Mouse (Mus musculus): ENCODE measurements at regions not wholly inside any gene's neighbourhood (a gene's known extent, or its start where the extent isn't known, plus 50 kb on each side); places are given as distances from the start of the nearest gene placed in this dataset.

DNA sequence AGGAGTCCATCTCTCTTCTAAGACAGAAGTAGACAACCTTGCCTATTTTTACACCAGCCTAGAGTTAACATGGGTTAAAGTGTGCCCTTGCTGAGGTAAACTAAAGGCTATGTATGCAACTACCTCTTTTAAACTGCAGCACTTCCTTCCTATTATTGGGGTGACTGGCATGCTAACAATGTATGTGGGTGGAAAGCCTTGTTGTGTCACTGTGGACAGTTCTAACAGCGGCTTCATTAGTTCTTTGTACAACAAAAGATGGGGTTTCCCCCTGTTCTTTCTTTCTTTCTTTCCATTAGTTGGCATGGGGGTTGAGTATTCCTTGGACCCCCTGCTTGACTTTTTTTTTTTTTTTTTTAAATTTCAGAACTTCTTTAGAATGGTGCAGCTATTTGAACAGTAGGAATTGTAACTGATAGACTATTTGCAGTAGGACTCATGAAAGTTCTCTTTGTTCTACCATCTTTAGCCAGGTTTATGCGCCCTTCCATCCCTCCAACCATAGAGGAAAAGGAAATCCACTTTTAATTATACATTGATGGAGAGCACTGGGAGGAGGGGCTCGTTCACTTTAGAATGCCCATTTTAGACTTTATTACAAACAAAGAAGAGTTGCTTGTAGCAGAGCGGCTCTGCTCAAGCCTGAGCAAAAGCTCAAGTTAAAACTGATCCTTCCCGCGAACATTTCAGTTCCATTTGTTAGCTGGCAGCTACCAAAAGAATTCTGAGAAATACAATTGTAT lies 523.9 kb upstream of the Zic4 start:
- no peak for DNase-seq (ENCODE audit: low spot score)
- Histone ChIP-seq H3K4me3 (ENCODE audit: low read depth, low read length) (no peak overlapping the region), H3K27me3 (ENCODE audit: insufficient read depth, low read length) (no peaks in the 10 kb centered on the region), H3K36me3 (replicated peaks) (no peaks in the 10 kb centered on the region), H3K4me1 (ENCODE audit: insufficient read depth, low read depth, low read length) (no peaks in the 10 kb centered on the region), H3K9me3 (replicated peaks) (peaks cover 2% of the 10 kb centered on the region; the same call in 1 of the 2 replicates)
- ATAC-seq (ENCODE audit: extremely low read depth, insufficient number of reproducible peaks, low FRiP score, poor library complexity, severe bottlenecking) = no peak
- no peak for TF ChIP-seq POLR2AphosphoS5 (IDR thresholded peaks at IDR 0.05; ENCODE audit: insufficient replicate concordance, low read depth, low read length)
- no peak for TF ChIP-seq CTCF (IDR thresholded peaks at IDR 0.05; ENCODE audit: low read depth, low read length)
- no peak for TF ChIP-seq TAL1 (conservative IDR thresholded peaks at IDR 0.05; ENCODE audit: low read depth, low read length)
- no peak for TF ChIP-seq GATA2 (IDR thresholded peaks at IDR 0.05; ENCODE audit: borderline replicate concordance, low read depth, low read length)
- TF ChIP-seq GATA1 (IDR thresholded peaks at IDR 0.05; ENCODE audit: borderline replicate concordance, low read length) = no peak

DNA sequence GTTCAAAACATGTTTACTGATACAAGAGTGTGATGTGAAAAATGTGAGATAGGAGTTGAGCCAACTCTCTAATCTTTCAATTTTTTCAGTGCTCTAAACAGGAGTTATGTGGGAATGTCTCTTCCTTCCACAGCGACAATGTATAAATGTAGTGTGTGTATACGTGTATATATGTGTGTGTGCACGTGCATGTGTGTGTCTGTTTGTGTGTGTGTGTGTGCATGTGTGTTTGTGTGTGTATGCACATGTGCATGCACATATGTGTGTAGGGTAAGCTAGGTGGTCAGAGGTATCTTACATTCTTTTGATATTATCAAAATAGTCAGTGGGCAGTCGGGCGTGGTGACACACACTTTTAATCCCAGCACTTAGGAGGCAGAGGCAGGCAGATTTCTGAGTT lies 511.2 kb upstream of the Zic4 start:
- DNase-seq (ENCODE audit: low spot score) (no peak), ATAC-seq (ENCODE audit: extremely low read depth, insufficient number of reproducible peaks, low FRiP score, poor library complexity, severe bottlenecking) (no peak)
- TF ChIP-seq CTCF (IDR thresholded peaks at IDR 0.05; ENCODE audit: low read depth, low read length) = no peak
- TF ChIP-seq TAL1 (conservative IDR thresholded peaks at IDR 0.05; ENCODE audit: low read depth, low read length) = no peak
- no peak for TF ChIP-seq GATA1 (IDR thresholded peaks at IDR 0.05; ENCODE audit: borderline replicate concordance, low read length)
- no peak for TF ChIP-seq GATA2 (IDR thresholded peaks at IDR 0.05; ENCODE audit: borderline replicate concordance, low read depth, low read length)
- TF ChIP-seq POLR2AphosphoS5 (IDR thresholded peaks at IDR 0.05; ENCODE audit: insufficient replicate concordance, low read depth, low read length) = no peak
- H3K4me3 ChIP-seq (ENCODE audit: low read depth, low read length) = no peak overlapping the region
- no peaks in the 10 kb centered on the region for H3K27me3 ChIP-seq (ENCODE audit: insufficient read depth, low read length)
- no peaks in the 10 kb centered on the region for H3K4me1 ChIP-seq (ENCODE audit: insufficient read depth, low read depth, low read length)
- peaks cover 3% of the 10 kb centered on the region; the same call in 1 of the 2 replicates for H3K9me3 ChIP-seq (replicated peaks)
- H3K36me3 ChIP-seq (replicated peaks) = no peaks in the 10 kb centered on the region

DNA sequence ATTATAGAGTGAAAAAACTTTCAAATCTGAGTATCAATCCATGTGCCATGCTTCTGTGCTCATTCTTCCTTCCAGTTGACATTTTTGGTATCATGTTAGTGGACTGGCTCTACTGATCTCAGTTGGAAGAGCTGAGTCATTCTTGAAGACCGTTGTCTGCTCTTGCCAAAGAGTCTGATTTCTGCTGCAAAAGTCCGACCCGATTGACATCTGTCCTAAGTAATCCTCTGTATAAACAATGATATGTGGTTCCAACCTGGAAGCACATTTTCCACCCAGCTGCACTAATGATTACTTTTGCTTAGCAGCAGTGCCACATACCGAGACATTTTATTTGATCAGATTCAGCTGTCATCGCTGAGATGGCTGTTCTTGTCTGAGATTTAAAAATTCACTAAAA lies 490.6 kb upstream of the Zic4 start:
- ATAC-seq (ENCODE audit: extremely low read depth, insufficient number of reproducible peaks, low FRiP score, poor library complexity, severe bottlenecking) = no peak; the same call in 1 of the 2 replicates

DNA sequence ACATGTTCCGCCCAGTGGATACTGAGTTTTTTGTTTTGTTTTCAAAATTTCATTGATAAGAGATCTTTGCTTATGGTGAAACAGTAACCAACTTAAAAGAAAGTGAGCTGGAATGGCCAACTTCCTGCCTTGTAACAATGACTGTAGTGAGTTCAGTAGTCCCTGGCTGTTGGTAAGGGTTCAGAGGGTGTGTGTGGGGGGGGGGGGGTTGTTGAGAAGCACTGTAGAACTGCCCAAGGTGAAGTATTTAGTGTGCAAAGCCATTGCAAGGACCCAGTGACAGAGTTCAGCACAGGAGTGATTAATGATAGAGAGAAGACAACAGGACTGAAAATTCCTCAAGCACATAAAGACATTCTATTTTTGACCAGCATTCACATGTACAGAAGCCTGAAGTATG lies 477.7 kb upstream of the Zic4 start:
- Histone ChIP-seq H3K4me3 (ENCODE audit: low read depth, low read length) (no peak overlapping the region), H3K27me3 (ENCODE audit: insufficient read depth, low read length) (no peaks in the 10 kb centered on the region), H3K9me3 (replicated peaks) (peaks cover 2% of the 10 kb centered on the region; the same call in 1 of the 2 replicates), H3K4me1 (ENCODE audit: insufficient read depth, low read depth, low read length) (no peaks in the 10 kb centered on the region), H3K36me3 (replicated peaks) (no peaks in the 10 kb centered on the region)
- DNase-seq (ENCODE audit: low spot score) = no peak
- ATAC-seq (ENCODE audit: extremely low read depth, insufficient number of reproducible peaks, low FRiP score, poor library complexity, severe bottlenecking) = no peak
- no peak for TF ChIP-seq TAL1 (conservative IDR thresholded peaks at IDR 0.05; ENCODE audit: low read depth, low read length)
- no peak for TF ChIP-seq POLR2AphosphoS5 (IDR thresholded peaks at IDR 0.05; ENCODE audit: insufficient replicate concordance, low read depth, low read length)
- TF ChIP-seq GATA2 (IDR thresholded peaks at IDR 0.05; ENCODE audit: borderline replicate concordance, low read depth, low read length) = no peak
- no peak for TF ChIP-seq CTCF (IDR thresholded peaks at IDR 0.05; ENCODE audit: low read depth, low read length)
- TF ChIP-seq GATA1 (IDR thresholded peaks at IDR 0.05; ENCODE audit: borderline replicate concordance, low read length) = no peak

More for the DNA sequence above, 490.6 kb upstream of the Zic4 start:
- no peaks in the 10 kb centered on the region; the same call in 1 of the 2 replicates for H3K9me3 ChIP-seq (replicated peaks)
- no peak for DNase-seq (ENCODE audit: low spot score)
- no peak overlapping the region for H3K4me3 ChIP-seq (ENCODE audit: low read depth, low read length)
- no peaks in the 10 kb centered on the region for H3K27me3 ChIP-seq (ENCODE audit: insufficient read depth, low read length)
- H3K4me1 ChIP-seq (ENCODE audit: insufficient read depth, low read depth, low read length) = no peaks in the 10 kb centered on the region
- TF ChIP-seq GATA1 (IDR thresholded peaks at IDR 0.05; ENCODE audit: borderline replicate concordance, low read length) (no peak), TAL1 (conservative IDR thresholded peaks at IDR 0.05; ENCODE audit: low read depth, low read length) (no peak), CTCF (IDR thresholded peaks at IDR 0.05; ENCODE audit: low read depth, low read length) (no peak), POLR2AphosphoS5 (IDR thresholded peaks at IDR 0.05; ENCODE audit: insufficient replicate concordance, low read depth, low read length) (no peak), GATA2 (IDR thresholded peaks at IDR 0.05; ENCODE audit: borderline replicate concordance, low read depth, low read length) (no peak)
- H3K36me3 ChIP-seq (replicated peaks) = no peaks in the 10 kb centered on the region

DNA sequence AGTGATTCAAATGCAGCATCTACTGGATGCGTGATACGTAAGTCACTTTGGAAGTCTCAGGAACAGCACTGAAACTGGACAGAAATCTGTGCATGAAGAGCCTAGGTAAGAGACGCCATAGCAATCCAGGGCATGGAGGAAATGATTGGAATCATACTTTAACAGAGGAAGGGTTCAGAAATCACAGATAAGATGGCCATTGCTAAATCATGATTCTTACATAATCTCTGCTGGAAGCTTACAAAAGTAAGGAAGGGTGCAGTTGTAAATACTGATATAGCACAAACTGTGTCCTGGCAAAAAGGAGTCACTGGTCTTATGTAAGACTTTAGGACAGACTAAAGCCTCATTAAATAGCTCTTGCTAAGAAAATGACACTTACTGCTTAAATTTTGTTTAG lies 474.8 kb upstream of the Zic4 start:
- Histone ChIP-seq H3K4me1 (ENCODE audit: insufficient read depth, low read depth, low read length) (no peaks in the 10 kb centered on the region), H3K4me3 (ENCODE audit: low read depth, low read length) (no peak overlapping the region), H3K9me3 (replicated peaks) (peaks cover 1% of the 10 kb centered on the region; the same call in 1 of the 2 replicates), H3K27me3 (ENCODE audit: insufficient read depth, low read length) (no peaks in the 10 kb centered on the region), H3K36me3 (replicated peaks) (no peaks in the 10 kb centered on the region)
- DNase-seq (ENCODE audit: low spot score) = no peak
- no peak for ATAC-seq (ENCODE audit: extremely low read depth, insufficient number of reproducible peaks, low FRiP score, poor library complexity, severe bottlenecking)
- TF ChIP-seq CTCF (IDR thresholded peaks at IDR 0.05; ENCODE audit: low read depth, low read length) (no peak), GATA1 (IDR thresholded peaks at IDR 0.05; ENCODE audit: borderline replicate concordance, low read length) (no peak), POLR2AphosphoS5 (IDR thresholded peaks at IDR 0.05; ENCODE audit: insufficient replicate concordance, low read depth, low read length) (no peak), GATA2 (IDR thresholded peaks at IDR 0.05; ENCODE audit: borderline replicate concordance, low read depth, low read length) (no peak), TAL1 (conservative IDR thresholded peaks at IDR 0.05; ENCODE audit: low read depth, low read length) (no peak)

DNA sequence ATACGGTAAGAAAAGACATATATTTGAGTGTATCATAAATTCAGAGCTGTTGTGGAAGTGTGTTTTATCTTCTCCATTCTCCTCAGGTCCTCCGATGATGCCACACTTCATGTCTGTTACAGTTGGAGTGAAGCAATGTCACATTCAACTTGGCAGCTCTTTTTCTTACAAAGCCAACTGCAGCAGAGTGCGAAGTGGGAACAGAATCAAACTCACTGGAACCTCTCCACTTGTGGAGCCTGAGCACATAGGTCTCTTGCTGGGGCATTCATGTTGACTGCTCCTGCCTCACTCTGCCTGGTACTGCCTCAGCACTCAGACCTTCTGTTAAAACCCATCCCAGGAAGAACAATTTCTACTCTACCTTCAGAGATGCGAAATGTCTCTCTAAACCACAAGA lies 471.4 kb upstream of the Zic4 start:
- no peaks in the 10 kb centered on the region for H3K27me3 ChIP-seq (ENCODE audit: insufficient read depth, low read length)
- ATAC-seq (ENCODE audit: extremely low read depth, insufficient number of reproducible peaks, low FRiP score, poor library complexity, severe bottlenecking) = no peak
- no peak for DNase-seq (ENCODE audit: low spot score)

More for the DNA sequence above, 471.4 kb upstream of the Zic4 start:
- H3K9me3 ChIP-seq (replicated peaks) = peaks cover 4% of the 10 kb centered on the region
- no peak overlapping the region for H3K4me3 ChIP-seq (ENCODE audit: low read depth, low read length)
- no peaks in the 10 kb centered on the region for H3K4me1 ChIP-seq (ENCODE audit: insufficient read depth, low read depth, low read length)
- TF ChIP-seq TAL1 (conservative IDR thresholded peaks at IDR 0.05; ENCODE audit: low read depth, low read length) (no peak), CTCF (IDR thresholded peaks at IDR 0.05; ENCODE audit: low read depth, low read length) (no peak), GATA2 (IDR thresholded peaks at IDR 0.05; ENCODE audit: borderline replicate concordance, low read depth, low read length) (no peak), POLR2AphosphoS5 (IDR thresholded peaks at IDR 0.05; ENCODE audit: insufficient replicate concordance, low read depth, low read length) (no peak)
- H3K36me3 ChIP-seq (replicated peaks) = no peaks in the 10 kb centered on the region
